Mouse (Mus musculus) midbrain, embryonic 14.5 days (tissue): ENCODE measurements around the gene Rdm1. TPM values are rescaled to one million over a fixed set of nuclear protein-coding genes. Genes with fewer than 3 reads are reported as not detected.
A peak's percentile ranks its signal among the peaks of the same experiment; 100 is the strongest.
"Not testable (repeated sequence)": the region's sequence is repeated elsewhere in the genome, so short reads cannot be mapped to it uniquely, and the experiment has no call there.

Experiments
- ATAC-seq: fragments of 200-750 bp; cut with Nextera tagmentation; 2 replicates; pipeline ENCODE4 v1.8.0; 2017; ENCODE audit warnings: moderate number of reproducible peaks, moderate library complexity; ENCODE audit not compliant: low FRiP score, low TSS enrichment
- DNase-seq: peaks from one replicate; pipeline ENCODE4 v3.0.0-alpha.2; 2015
- H3K27ac ChIP-seq: fragments of 300-500 bp; sonication (generic); replicated peaks from 2 replicates; pipeline ENCODE4 v1.5.1; 2014; ENCODE audit warnings: mild to moderate bottlenecking, low read depth, low read length, moderate library complexity
- H3K27me3 ChIP-seq: fragments of 300-500 bp; sonication (generic); 2 replicates; pipeline ENCODE4 v1.6.1; 2014; ENCODE audit warnings: low read length, control low read depth, mixed read lengths; ENCODE audit not compliant: control insufficient read depth, insufficient read depth
- H3K36me3 ChIP-seq: fragments of 300-500 bp; sonication (generic); 2 replicates; pipeline ENCODE4 v1.6.1; 2014; ENCODE audit warnings: low read length, control low read depth; ENCODE audit not compliant: control insufficient read depth, insufficient read depth
- H3K4me1 ChIP-seq: fragments of 300-500 bp; sonication (generic); 2 replicates; pipeline ENCODE4 v1.6.1; 2014; ENCODE audit warnings: mild to moderate bottlenecking, antibody characterized with exemption, low read length, control low read depth; ENCODE audit not compliant: control insufficient read depth, insufficient read depth
- H3K4me2 ChIP-seq: fragments of 300-500 bp; sonication (generic); 2 replicates; pipeline ENCODE4 v1.6.1; 2014; ENCODE audit warnings: mild to moderate bottlenecking, low read length, moderate library complexity
- H3K4me3 ChIP-seq: fragments of 300-500 bp; sonication (generic); replicated peaks from 2 replicates; pipeline ENCODE4 v1.5.1; 2014; ENCODE audit warnings: low read depth, low read length
- H3K9ac ChIP-seq: fragments of 300-500 bp; sonication (generic); replicated peaks from 2 replicates; pipeline ENCODE4 v1.6.1; 2014; ENCODE audit warnings: mild to moderate bottlenecking, low read length, moderate library complexity
- H3K9me3 ChIP-seq: fragments of 300-500 bp; sonication (generic); 2 replicates; pipeline ENCODE4 v1.6.1; 2016; ENCODE audit warnings: low read length, control low read depth, mixed read lengths; ENCODE audit not compliant: control insufficient read depth
- WGBS: fragments of 180-500 bp; shearing (Covaris S2); extraction: QIAGEN DNeasy Blood & Tissue Kit; methylation state at CpG from one replicate; pipeline ENCODE4 v1.1.7; 2014; 5-methylcytosine and 5-hydroxymethylcytosine counted together
- polyA plus RNA-seq: library from polyadenylated mRNA; unstranded; fragments of >200 nt; fragmentation: Nextera tagmentation; extraction: Ambion mirVana; gene quantifications from 2 replicates; pipeline ENCODE4 v1.2.1, GENCODE M21; 2014

Gene Rdm1
- polyA plus RNA-seq, 1 experiment from 2014 or later: 13.2 TPM

- no peak for ATAC-seq
- 0 out of 2 replicates have a peak, but pooled peaks cover 4% of the 10 kb centered on the region for H3K36me3 ChIP-seq
- WGBS: 30% methylated on average over 5 of the region's 5 CpGs
Observed at GRCm38 (mm10) chr11:101589444-101589843, 37.6 kb upstream of the Rdm1 start.

GRCm38 (mm10) chr11:101589989-101590624 is 36.9 kb upstream of the Rdm1 start:
- H3K27ac ChIP-seq: no peak overlapping the region
- no peaks in the 10 kb centered on the region for H3K27me3 ChIP-seq
- H3K4me3 ChIP-seq: no peak overlapping the region
- 77% methylated on average over 12 of the region's 12 CpGs for WGBS
- H3K4me1 ChIP-seq: no peaks in the 10 kb centered on the region
- no peak for ATAC-seq
- H3K9ac ChIP-seq: no peak overlapping the region
- H3K36me3 ChIP-seq: 0 out of 2 replicates have a peak, but pooled peaks cover 4% of the 10 kb centered on the region
- H3K4me2 ChIP-seq: no peak overlapping the region
- H3K9me3 ChIP-seq: no peaks in the 10 kb centered on the region
- no peak for DNase-seq

More at GRCm38 (mm10) chr11:101589444-101589843, 37.6 kb upstream of the Rdm1 start:
- H3K9me3 ChIP-seq: no peaks in the 10 kb centered on the region
- no peaks in the 10 kb centered on the region for H3K27me3 ChIP-seq
- peak; percentile 77 for DNase-seq
- H3K27ac ChIP-seq: no peak overlapping the region
- no peaks in the 10 kb centered on the region for H3K4me1 ChIP-seq
- H3K4me3 ChIP-seq: no peak overlapping the region
- H3K4me2 ChIP-seq: no peak overlapping the region
- H3K9ac ChIP-seq: no peak overlapping the region

DNA sequence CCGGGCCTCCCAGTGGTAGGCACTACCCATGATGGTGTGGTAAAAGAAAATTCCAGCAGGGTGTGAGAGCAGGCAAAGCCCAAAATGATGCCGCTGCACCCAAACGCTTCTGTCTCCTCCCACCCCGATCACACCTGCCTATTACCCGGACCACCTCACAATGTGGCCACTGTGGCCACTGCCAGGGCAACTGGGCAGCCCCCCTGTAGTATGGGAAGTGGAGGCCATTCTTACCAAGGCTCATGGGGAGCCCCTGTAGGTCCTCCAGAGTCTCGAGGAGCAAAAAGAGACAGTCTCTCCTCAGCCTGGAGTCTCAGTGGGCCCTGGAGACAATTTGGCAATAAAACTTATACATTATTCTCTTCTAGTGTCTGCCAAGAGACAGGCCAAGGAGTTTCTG is 27.8 kb upstream of the Rdm1 start, which contains the start of gene Gm11634:
Gm11634 (minus strand) TSS at position 101 of the 400 bp plus-strand sequence.
- no peak within 1 kb of the TSS for H3K4me3 ChIP-seq
- DNase-seq: no peak
- 76% methylated on average over 6 of the region's 6 CpGs for WGBS
- H3K9ac ChIP-seq: no peak within 1 kb of the TSS; the same call in 1 of the 2 replicates
- no peaks in the 10 kb centered on the region for H3K9me3 ChIP-seq
- peaks cover under 1% of the 10 kb centered on the region; the same call in 1 of the 2 replicates for H3K4me1 ChIP-seq
- no peak within 1 kb of the TSS for H3K27ac ChIP-seq
- H3K36me3 ChIP-seq: no peaks in the 10 kb centered on the region
- no peak for ATAC-seq
- H3K27me3 ChIP-seq: no peaks in the 10 kb centered on the region
- H3K4me2 ChIP-seq: no peak within 1 kb of the TSS

- WGBS: 5% methylated on average over 3 of the region's 3 CpGs
- DNase-seq: peak; percentile 73
- H3K27me3 ChIP-seq: no peaks in the 10 kb centered on the region
- no peak overlapping the region for H3K27ac ChIP-seq
- no peak overlapping the region for H3K4me2 ChIP-seq
- H3K4me3 ChIP-seq: no peak overlapping the region
- no peaks in the 10 kb centered on the region for H3K36me3 ChIP-seq
- no peak overlapping the region for H3K9ac ChIP-seq
- H3K9me3 ChIP-seq: no peaks in the 10 kb centered on the region
- no peak for ATAC-seq
- H3K4me1 ChIP-seq: peaks cover 4% of the 10 kb centered on the region; the same call in 1 of the 2 replicates
Observed at GRCm38 (mm10) chr11:101602491-101602890, 24.5 kb upstream of the Rdm1 start.

DNA sequence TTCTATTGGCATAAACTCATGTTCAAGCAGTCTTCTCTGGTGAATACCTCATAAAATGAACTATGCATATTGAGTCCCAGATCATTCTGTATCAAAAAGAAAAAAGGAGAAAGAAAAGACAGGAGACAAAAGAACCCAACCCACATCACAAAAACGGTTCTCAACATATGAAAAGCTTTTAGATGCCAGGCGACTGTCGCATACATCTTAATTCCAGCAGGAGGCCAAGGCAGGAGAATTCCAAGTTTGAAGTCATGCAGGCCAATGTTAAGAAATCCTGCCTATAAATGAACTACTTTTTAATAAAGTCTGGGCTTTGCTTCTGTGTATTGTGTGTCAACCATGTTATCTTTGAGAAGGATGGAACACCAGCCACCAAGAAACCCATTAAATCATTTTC is 22.9 kb upstream of the Rdm1 start:
- Histone ChIP-seq H3K36me3 (no peaks in the 10 kb centered on the region), H3K9ac (peak overlapping the region; percentile 34; the same call in 1 of the 2 replicates), H3K27me3 (no peaks in the 10 kb centered on the region), H3K27ac (peak overlapping the region; percentile 52; the same call in 1 of the 2 replicates), H3K9me3 (no peaks in the 10 kb centered on the region), H3K4me2 (peak overlapping the region; percentile 57), H3K4me1 (peaks cover 4% of the 10 kb centered on the region; the same call in 1 of the 2 replicates), H3K4me3 (peak overlapping the region; percentile 35)
- DNase-seq (no peak), ATAC-seq (no peak)
- 0% methylated on average over 3 of the region's 3 CpGs for WGBS

DNA sequence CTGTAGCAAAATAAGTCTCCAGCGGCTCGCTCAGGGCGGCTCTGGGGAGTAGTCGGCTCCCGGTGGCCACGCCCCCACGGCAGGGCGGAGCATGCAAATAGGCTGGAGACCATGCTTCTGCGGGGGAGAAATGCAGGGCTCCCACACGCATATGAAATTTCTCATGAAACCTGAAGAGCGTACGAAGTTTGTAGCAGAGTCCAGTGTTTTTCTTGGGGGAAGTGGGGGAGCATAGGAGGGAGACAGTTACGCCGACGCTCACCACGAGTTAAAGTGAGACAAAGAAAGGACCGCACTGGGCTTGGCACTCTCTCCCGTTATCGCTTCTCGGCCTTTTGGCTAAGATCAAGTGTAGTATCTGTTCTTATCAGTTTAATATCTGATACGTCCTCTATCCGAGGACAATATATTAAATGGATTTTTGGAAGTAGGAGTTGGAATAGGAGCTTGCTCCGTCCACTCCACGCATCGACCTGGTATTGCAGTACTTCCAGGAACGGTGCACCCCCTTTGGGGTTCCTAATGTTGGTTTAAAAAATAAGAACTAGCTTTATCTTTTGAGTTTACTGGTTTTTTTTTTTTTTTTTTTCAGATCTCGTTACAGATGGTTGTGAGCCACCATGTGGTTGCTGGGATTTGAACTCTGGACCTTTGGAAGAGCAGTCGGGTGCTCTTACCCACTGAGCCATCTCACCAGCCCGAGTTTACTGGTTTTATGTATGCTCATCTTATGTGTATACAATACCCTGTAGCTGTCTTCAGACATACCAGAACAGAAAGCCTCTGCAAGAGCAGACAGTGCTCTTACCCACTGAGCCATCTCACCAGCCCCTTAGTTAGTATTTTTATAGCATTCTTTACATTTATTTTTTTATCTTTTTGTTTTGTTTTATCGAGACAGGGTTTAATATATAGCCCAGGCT is 22.2 kb upstream of the Rdm1 start:
- WGBS: 2% methylated on average over 30 of the region's 30 CpGs
- not testable (repeated sequence) for ATAC-seq, H3K4me1 ChIP-seq, H3K36me3 ChIP-seq, H3K27me3 ChIP-seq, H3K9me3 ChIP-seq
- Histone ChIP-seq H3K4me3 (peak overlapping the region; percentile 35), H3K27ac (peak overlapping the region; percentile 52), H3K4me2 (peak overlapping the region; percentile 57), H3K9ac (peak overlapping the region; percentile 34; the same call in 1 of the 2 replicates)
- peak; percentile 86 for DNase-seq

GRCm38 (mm10) chr11:101607134-101607533 is 19.9 kb upstream of the Rdm1 start:
- 87% methylated on average over 4 of the region's 4 CpGs for WGBS
- not testable (repeated sequence) for H3K4me2 ChIP-seq, H3K4me1 ChIP-seq, H3K4me3 ChIP-seq, DNase-seq, H3K27ac ChIP-seq, H3K9ac ChIP-seq, H3K36me3 ChIP-seq, H3K27me3 ChIP-seq, H3K9me3 ChIP-seq, ATAC-seq

- Histone ChIP-seq H3K27ac (no peak overlapping the region), H3K4me2 (no peak overlapping the region), H3K36me3 (no peaks in the 10 kb centered on the region), H3K9ac (no peak overlapping the region), H3K4me1 (no peaks in the 10 kb centered on the region), H3K4me3 (no peak overlapping the region), H3K27me3 (no peaks in the 10 kb centered on the region), H3K9me3 (no peaks in the 10 kb centered on the region)
- ATAC-seq (no peak), DNase-seq (no peak)
- 48% methylated on average over 11 of the region's 11 CpGs for WGBS
Observed at GRCm38 (mm10) chr11:101610445-101610844, 16.6 kb upstream of the Rdm1 start.
